Mouse (Mus musculus) stomach, embryonic 16.5 days (tissue): Measurements from ENCODE around the gene Scyl1. TPM values are rescaled to one million over a fixed set of nuclear protein-coding genes. Genes with fewer than 3 reads are reported as not detected.

Experiments used
- ATAC-seq: fragments of 200-750 bp; cut with Nextera tagmentation; 2 replicates; pipeline ENCODE4 v1.8.0; 2017; ENCODE audit warnings: moderate number of reproducible peaks, moderate TSS enrichment; ENCODE audit not compliant: insufficient read depth, low FRiP score
- H3K27ac ChIP-seq: fragments of 300-500 bp; sonication (generic); 2 replicates; pipeline ENCODE4 v1.5.1; 2014; ENCODE audit warnings: low read length
- H3K27me3 ChIP-seq: fragments of 300-500 bp; sonication (generic); 2 replicates; pipeline ENCODE4 v1.6.1; 2014; ENCODE audit warnings: low read length, control low read depth, mixed read lengths; ENCODE audit not compliant: control insufficient read depth, insufficient read depth
- H3K36me3 ChIP-seq: fragments of 300-500 bp; sonication (generic); 2 replicates; pipeline ENCODE4 v1.6.1; 2014; ENCODE audit warnings: low read length; ENCODE audit not compliant: control insufficient read depth, insufficient read depth
- H3K4me1 ChIP-seq: fragments of 300-500 bp; sonication (generic); 2 replicates; pipeline ENCODE4 v1.6.1; 2014; ENCODE audit warnings: low read length, control low read depth, mixed read lengths; ENCODE audit not compliant: control insufficient read depth, insufficient read depth
- H3K4me2 ChIP-seq: fragments of 300-500 bp; sonication (generic); 2 replicates; pipeline ENCODE4 v1.6.1; 2014; ENCODE audit warnings: low read depth, low read length, mixed read lengths
- H3K4me3 ChIP-seq: fragments of 300-500 bp; sonication (generic); replicated peaks from 2 replicates; pipeline ENCODE4 v1.5.1; 2014; ENCODE audit warnings: mild to moderate bottlenecking, low read length
- H3K9ac ChIP-seq: fragments of 300-500 bp; sonication (generic); 2 replicates; pipeline ENCODE4 v1.6.1; 2014; ENCODE audit warnings: low read length
- H3K9me3 ChIP-seq: fragments of 300-500 bp; sonication (generic); replicated peaks from 2 replicates; pipeline ENCODE4 v1.6.1; 2016; ENCODE audit warnings: low read length, control low read depth; ENCODE audit not compliant: control insufficient read depth
- WGBS: fragments of 180-500 bp; shearing (Covaris S2); extraction: QIAGEN DNeasy Blood & Tissue Kit; methylation state at CpG from one replicate; pipeline ENCODE4 v1.1.7; 2014; 5-methylcytosine and 5-hydroxymethylcytosine counted together
- polyA plus RNA-seq: library from polyadenylated mRNA; unstranded; fragments of >200 nt; fragmentation: Nextera tagmentation; extraction: Ambion mirVana; gene quantifications from 2 replicates; pipeline ENCODE4 v1.2.1, GENCODE M21; 2015

The Scyl1 gene
- polyA plus RNA-seq, 1 experiment from 2014 or later = 66.3 TPM

DNA sequence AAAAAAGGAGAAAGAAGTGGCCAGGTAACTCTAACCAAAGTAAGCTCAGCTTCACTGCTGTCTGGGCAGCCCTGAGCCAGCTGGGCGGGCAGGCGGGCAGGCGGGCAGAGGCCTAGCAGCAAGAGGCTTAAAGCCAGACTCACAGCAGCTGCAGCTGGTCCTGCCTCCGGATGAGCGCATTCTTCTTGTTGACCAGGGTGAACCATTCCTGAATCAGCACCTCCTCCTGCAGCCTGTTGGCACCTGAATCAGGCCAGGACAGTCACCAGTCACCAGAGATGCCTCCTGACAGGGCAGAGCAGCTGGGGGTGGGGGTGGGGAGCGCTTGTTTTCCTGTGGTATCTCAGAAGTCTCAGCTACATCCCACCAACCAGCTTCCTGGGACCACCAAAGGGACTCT, 61.2 kb downstream of the Scyl1 start:
- H3K4me1 ChIP-seq = peaks cover 24% of the 10 kb centered on the region
- peaks cover 6% of the 10 kb centered on the region; the same call in 1 of the 2 replicates for H3K36me3 ChIP-seq

More for the DNA sequence above, 61.2 kb downstream of the Scyl1 start:
- H3K9me3 ChIP-seq = no peaks in the 10 kb centered on the region
- no peak overlapping the region for H3K4me3 ChIP-seq
- WGBS = 94% methylated on average over 6 of the region's 6 CpGs
- H3K27me3 ChIP-seq = no peaks in the 10 kb centered on the region
- no peak for ATAC-seq
- no peak overlapping the region for H3K9ac ChIP-seq
- H3K27ac ChIP-seq = no peak overlapping the region
- no peak overlapping the region for H3K4me2 ChIP-seq

Other genes starting within 250 kb of the Scyl1 start
- gene Ovol1, start 210.8 kb downstream of the Scyl1 start, polyA plus RNA-seq = 21.5 and 29.5 TPM in 2 replicates
- gene Ap5b1, start 203.4 kb downstream of the Scyl1 start, polyA plus RNA-seq = 7.4 and 7.8 TPM in 2 replicates
- 109 and 125 TPM in 2 replicates for gene Rnaseh2c, start 169.5 kb downstream of the Scyl1 start, polyA plus RNA-seq
- 43.3 and 45.2 TPM in 2 replicates for gene Kat5, start 161.2 kb downstream of the Scyl1 start, polyA plus RNA-seq
- gene Rela, start 133.9 kb downstream of the Scyl1 start, polyA plus RNA-seq = 47.9 and 50.3 TPM in 2 replicates
- gene Sipa1, start 107.7 kb downstream of the Scyl1 start, polyA plus RNA-seq = 17.3 and 18.1 TPM in 2 replicates
- gene Map3k11, start 82.7 kb downstream of the Scyl1 start, polyA plus RNA-seq = 20.0 and 20.2 TPM in 2 replicates
- 17.2 and 17.4 TPM in 2 replicates for gene Pcnx3, start 82.5 kb downstream of the Scyl1 start, polyA plus RNA-seq
- 2.0 and 2.2 TPM in 2 replicates for gene Kcnk7, start 67.1 kb downstream of the Scyl1 start, polyA plus RNA-seq
- gene Ehbp1l1, start 45.1 kb downstream of the Scyl1 start, polyA plus RNA-seq = 51.2 and 63.2 TPM in 2 replicates
- 64.6 and 66.5 TPM in 2 replicates for gene Fam89b, start 41.8 kb downstream of the Scyl1 start, polyA plus RNA-seq
- gene Ltbp3, start 30.5 kb downstream of the Scyl1 start, polyA plus RNA-seq = 22.8 and 24.6 TPM in 2 replicates
- 27.4 and 29.5 TPM in 2 replicates for gene Frmd8, start 103.9 kb upstream of the Scyl1 start, polyA plus RNA-seq
- 5.1 and 5.5 TPM in 2 replicates for gene Slc25a45, start 106.4 kb upstream of the Scyl1 start, polyA plus RNA-seq
- 1.7 and 1.8 TPM in 2 replicates for gene Tigd3, start 122.7 kb upstream of the Scyl1 start, polyA plus RNA-seq
- 117 and 127 TPM in 2 replicates for gene Dpf2, start 141.6 kb upstream of the Scyl1 start, polyA plus RNA-seq
- 13.4 and 13.9 TPM in 2 replicates for gene Cdc42ep2, start 153.4 kb upstream of the Scyl1 start, polyA plus RNA-seq
- gene Pola2, start 192.8 kb upstream of the Scyl1 start, polyA plus RNA-seq = 49.6 and 50.4 TPM in 2 replicates
- not detected in 2 replicates for gene Slc22a20, start 214.7 kb upstream of the Scyl1 start, polyA plus RNA-seq
- 22.0 and 22.7 TPM in 2 replicates for gene Capn1, start 244.5 kb upstream of the Scyl1 start, polyA plus RNA-seq